Mouse (Mus musculus) cerebral cortex, adult 2 months (tissue): ENCODE measurements around the gene Fjx1.

Experiments
- WGBS: fragments of 180-500 bp; shearing (Covaris S2); methylation state at CpG from one replicate; pipeline ENCODE4 v1.1.7; 2018; 5-methylcytosine and 5-hydroxymethylcytosine counted together

The Fjx1 gene

DNA sequence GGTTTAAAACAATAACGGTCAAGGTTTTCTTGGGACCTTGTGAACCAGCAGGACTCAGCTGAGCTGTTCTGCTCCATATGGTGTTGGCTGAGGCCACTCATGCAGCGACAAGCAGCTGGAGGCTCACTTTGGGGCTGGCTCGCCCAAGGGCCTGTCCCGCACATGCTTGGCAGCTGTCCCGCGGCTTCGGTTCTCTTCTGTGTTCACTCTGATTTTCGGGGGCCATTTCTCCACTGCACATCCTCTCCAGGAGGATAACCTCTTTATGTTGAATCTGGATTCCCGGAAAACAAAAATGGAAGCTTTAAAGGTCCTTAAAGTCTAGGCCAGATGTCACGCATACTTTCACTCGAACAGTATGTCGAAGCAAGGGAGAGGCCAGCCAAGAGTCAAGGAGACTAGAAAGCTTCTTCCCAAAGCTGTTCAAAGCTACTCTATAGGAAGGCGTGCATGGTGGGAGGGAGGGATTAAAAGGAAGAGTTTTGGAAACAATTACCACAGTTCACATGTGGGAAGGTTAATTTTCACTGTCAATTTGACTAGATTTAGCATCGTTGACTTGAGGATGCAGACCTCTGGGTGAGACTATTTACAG is 36.1 kb downstream of the Fjx1 start:
- WGBS = 89% methylated on average over 14 of the region's 14 CpGs

GRCm38 (mm10) chr2:102412738-102413137 is 39.6 kb downstream of the Fjx1 start:
- 89% methylated on average over 2 of the region's 2 CpGs for WGBS

GRCm38 (mm10) chr2:102410615-102411014 is 41.7 kb downstream of the Fjx1 start:
- WGBS = 80% methylated on average over 4 of the region's 4 CpGs

GRCm38 (mm10) chr2:102409741-102410140 is 42.6 kb downstream of the Fjx1 start:
- whole genome bisulfite sequencing = 97% methylated on average over 3 of the region's 3 CpGs

GRCm38 (mm10) chr2:102407363-102408184 is 44.7 kb downstream of the Fjx1 start, which contains the start of gene Trim44:
Gene Trim44, minus strand, starts transcription at chr2:102407828.
- 30% methylated on average over 14 of the region's 14 CpGs for WGBS

- 49% methylated on average over 4 of the region's 4 CpGs for WGBS
Measured at GRCm38 (mm10) chr2:102406324-102407304, 45.7 kb downstream of the Fjx1 start.

DNA sequence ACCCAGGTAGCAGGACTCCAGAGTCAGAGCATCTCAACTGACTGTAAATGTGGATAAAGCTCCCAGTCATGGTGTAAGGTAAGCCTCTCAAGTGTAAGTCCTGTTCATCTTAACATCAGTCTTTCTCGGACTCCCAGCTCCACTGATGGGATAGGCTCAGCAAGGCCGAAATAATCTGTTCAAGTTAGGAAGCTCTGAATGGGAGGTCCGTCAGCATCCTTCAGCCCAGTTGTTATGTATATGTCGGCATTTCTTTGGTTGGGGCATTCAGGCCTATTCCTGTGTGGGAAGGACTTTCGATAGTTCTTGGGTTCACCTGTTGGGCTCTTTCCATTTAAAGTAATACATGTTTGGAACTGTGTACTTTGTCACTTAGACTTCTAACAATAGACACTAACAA is 48.3 kb downstream of the Fjx1 start:
- WGBS = 92% methylated on average over 5 of the region's 5 CpGs

GRCm38 (mm10) chr2:102403306-102403705 is 49.0 kb downstream of the Fjx1 start:
- WGBS = 87% methylated on average over 4 of the region's 4 CpGs

GRCm38 (mm10) chr2:102401352-102401692 is 51.0 kb downstream of the Fjx1 start:
- 7% methylated on average over 6 of the region's 6 CpGs for WGBS

DNA sequence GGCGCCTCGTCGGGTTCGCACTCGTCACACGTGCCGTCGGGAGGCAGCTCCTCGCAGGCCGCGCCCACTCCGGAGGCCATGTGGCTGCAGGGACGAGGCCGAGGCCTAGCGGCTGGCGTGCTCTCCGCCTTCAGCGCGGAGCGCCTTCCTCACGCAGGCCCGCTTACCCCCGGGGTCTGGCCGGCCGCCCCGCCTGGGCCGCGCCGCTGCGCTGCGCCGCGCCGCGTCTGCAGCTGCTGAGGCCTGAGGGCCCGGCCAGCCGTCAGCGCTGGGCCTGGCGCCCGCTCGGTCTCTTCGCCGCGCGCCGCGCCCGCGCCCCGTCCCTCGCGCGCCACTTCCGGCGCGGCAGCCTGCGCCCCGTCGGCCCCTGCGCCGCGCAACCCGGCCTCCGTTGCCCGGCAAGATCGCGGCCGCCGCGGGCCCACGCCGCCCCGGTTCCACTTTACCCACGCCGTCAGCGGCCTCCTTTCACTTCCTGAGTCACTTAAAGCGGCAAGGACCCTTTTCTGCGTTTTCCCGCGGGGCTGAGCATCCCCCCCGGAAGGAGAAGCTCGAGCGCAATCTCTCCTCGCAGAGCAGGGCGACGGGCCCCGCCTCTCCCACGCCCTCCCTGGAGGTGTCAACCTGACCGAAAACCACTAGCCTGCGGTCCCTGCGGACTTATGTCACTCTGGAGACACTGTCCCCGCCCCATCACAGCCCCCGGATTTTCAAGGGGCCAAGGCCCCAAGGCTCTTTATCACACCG is 51.5 kb downstream of the Fjx1 start:
- WGBS = under 1% methylated on average over 83 of the region's 94 CpGs

DNA sequence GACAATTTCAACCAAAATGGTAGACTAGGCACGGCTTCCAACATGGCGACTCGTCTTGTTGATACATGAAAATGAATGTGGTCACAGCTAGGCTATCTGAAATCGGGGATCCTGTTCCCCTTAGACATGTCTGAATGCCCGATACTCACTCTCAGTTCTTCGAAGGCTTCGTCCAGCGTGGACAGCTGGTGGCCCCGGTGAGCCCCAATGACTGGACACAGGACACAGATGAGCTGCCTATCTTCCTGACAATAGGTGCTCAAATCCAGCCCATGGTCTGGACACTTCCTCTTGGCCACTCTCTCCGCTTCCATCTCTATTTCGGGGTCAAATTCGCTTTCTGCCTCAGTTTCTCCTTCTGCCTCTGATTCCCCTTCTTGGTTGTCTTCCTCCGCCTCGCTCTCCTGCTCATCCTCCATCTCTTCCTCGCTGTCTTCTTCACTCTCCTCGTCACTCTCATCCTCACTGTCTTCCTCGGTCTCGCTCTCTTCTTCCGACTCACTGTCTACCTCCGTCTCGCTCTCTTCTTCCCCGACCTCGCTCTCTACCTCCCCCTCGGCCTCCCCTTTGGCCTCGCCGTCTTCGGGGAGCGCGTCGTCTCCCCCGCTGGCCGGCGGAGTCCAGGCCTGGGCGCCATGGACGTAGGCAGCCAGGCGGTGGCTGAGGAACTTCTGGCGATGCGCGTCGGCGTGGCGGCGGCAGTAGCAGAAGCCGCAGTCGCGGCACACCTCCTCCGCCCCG is 52.3 kb downstream of the Fjx1 start:
- 40% methylated on average over 44 of the region's 48 CpGs for WGBS
